Mouse (Mus musculus): Measurements from ENCODE around the gene Them5.

DNA sequence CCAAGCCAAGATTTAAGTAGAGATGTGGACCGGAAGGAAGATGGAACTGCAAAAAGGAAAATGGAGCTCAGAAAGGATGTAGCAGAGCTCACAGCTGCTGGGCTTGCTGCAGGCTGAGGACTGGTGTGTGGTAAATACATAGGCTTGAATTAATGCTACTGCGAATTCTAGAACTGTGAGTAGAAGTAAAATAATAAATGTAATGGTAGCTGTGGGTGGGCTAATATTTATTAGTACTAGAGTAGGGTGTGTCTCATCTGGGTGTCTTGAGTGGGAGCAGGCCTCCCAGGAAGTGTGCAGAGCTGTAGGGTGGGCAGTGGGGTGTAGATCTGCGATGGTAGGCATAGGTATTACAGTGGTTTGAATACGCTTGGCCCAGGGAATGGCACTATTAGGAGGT lies 7.5 kb upstream of the Them5 start:
- TF ChIP-seq GATA1 (IDR thresholded peaks at IDR 0.05; ENCODE audit: borderline replicate concordance, low read length) (no peak), TAL1 (conservative IDR thresholded peaks at IDR 0.05; ENCODE audit: low read depth, low read length) (no peak), CTCF (IDR thresholded peaks at IDR 0.05; ENCODE audit: low read depth, low read length) (no peak)
